Mouse (Mus musculus) lung, adult 2 months (tissue): ENCODE measurements around the gene Man2b2. TPM values are rescaled to one million over a fixed set of nuclear protein-coding genes. Genes with fewer than 3 reads are reported as not detected.

Experiments
- DNase-seq: peaks from one replicate; pipeline ENCODE4 v3.0.0; 2022
- H3K4me1 ChIP-seq: fragments of 200-500 bp; 2 replicates; pipeline ENCODE4 v1.6.1; 2011; ENCODE audit warnings: low read length; ENCODE audit not compliant: control insufficient read depth, insufficient read depth
- H3K4me3 ChIP-seq: fragments of 200-500 bp; replicated peaks from 2 replicates; pipeline ENCODE3; 2011; ENCODE audit warnings: low read depth, mild to moderate bottlenecking, control low read depth, low read length; ENCODE audit errors: extremely low read depth
- CTCF ChIP-seq: fragments of 200-500 bp; IDR thresholded peaks from 2 replicates; pipeline ENCODE4 v1.5.1; 2011; ENCODE audit warnings: mild to moderate bottlenecking, low read length, control low read depth; ENCODE audit not compliant: insufficient read depth
- POLR2A ChIP-seq: fragments of 200-500 bp; IDR thresholded peaks from 2 replicates; pipeline ENCODE4 v1.6.1; 2011; ENCODE audit warnings: low read depth, mild to moderate bottlenecking, control low read depth, low read length, borderline replicate concordance; ENCODE audit errors: extremely low read depth
- WGBS: fragments of 180-500 bp; shearing (Covaris S2); methylation state at CpG from one replicate; pipeline ENCODE4 v1.1.7; 2018; 5-methylcytosine and 5-hydroxymethylcytosine counted together
- polyA plus RNA-seq: library from polyadenylated mRNA; depleted of rRNA; stranded (reverse); fragments of >200 nt; gene quantifications from 2 replicates; pipeline ENCODE4 v1.2.3, GENCODE M21; 2012; rRNA removed

The Man2b2 gene
- polyA plus RNA-seq, 1 experiment = 95.6 TPM

DNA sequence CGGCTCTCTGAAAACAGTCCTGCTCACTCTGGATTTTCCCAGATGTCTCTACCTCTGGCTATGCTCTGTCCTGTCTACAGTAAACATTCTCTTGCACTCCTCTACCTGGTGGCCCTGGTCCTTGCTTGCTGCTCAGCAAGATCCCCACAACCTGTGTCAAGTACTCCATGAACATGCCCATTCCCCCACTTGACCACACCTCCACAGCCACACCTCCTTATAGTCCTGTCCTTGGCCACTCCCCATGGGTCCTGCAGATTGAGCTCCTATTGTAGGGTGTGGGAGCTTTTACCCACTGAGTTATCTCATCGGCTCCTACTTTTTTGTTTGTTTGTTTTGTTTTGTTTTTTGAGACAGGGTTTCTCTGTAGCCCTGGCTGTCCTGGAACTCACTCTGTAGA lies 51.6 kb downstream of the Man2b2 start:
- TF ChIP-seq POLR2A = no peak
- no peak for TF ChIP-seq CTCF
- 92% methylated on average over 1 of the region's 2 CpGs for WGBS
- DNase-seq = no peak
- Histone ChIP-seq H3K4me3 (no peak overlapping the region), H3K4me1 (no peaks in the 10 kb centered on the region)

DNA sequence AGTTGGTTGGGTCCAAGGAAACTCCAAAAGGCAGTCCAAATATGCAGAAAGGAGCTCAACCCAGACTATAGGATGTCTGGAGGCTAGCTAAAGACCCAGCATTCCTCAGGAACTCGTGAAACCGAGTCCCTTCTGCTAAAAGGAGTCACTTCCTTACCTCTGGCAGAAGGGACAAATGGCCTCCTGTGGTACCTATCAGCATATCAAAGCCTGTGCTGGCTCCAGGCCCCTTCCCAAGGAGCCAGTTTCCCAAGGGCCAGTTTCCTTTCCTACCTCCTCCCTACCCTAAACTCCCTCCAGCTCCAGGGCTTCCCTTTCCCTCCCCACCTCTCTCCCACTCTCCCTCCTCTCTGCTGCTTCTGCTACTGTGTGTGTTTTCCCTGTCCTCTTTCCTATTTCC lies 53.3 kb downstream of the Man2b2 start:
- 20% methylated on average over 2 of the region's 2 CpGs for WGBS
- Histone ChIP-seq H3K4me1 (no peaks in the 10 kb centered on the region), H3K4me3 (no peak overlapping the region)
- no peak for TF ChIP-seq CTCF
- no peak for TF ChIP-seq POLR2A
- DNase-seq = no peak

DNA sequence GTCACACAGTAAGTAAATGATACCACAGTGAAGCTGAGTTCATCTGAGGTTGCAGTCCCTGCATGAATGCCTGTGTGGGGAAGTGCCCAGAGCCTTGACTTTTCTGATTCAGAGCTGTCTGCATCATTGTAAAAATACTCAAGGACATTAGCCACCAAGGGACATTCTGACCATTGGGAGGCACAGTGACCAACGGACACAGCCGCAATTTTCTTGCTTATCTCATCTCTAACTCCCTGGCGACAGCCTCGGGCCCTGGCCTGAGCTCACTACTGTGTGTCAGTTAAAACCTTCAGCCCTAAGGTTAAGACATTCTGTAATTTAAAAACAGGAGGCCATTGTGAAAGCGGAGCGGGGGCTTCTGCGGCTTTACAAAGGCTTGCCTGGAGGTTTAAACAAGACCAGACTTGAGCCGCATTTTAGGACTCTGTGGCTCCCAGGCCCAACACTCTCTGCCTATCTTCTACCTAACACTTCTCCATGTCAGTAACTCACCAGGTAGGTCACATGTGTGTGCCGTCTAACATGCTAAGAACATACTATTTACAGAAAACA lies 54.4 kb downstream of the Man2b2 start:
- DNase-seq = no peak
- H3K4me3 ChIP-seq = no peak overlapping the region
- WGBS = 44% methylated on average over 9 of the region's 9 CpGs
- TF ChIP-seq POLR2A = no peak
- TF ChIP-seq CTCF = no peak
- no peaks in the 10 kb centered on the region for H3K4me1 ChIP-seq

DNA sequence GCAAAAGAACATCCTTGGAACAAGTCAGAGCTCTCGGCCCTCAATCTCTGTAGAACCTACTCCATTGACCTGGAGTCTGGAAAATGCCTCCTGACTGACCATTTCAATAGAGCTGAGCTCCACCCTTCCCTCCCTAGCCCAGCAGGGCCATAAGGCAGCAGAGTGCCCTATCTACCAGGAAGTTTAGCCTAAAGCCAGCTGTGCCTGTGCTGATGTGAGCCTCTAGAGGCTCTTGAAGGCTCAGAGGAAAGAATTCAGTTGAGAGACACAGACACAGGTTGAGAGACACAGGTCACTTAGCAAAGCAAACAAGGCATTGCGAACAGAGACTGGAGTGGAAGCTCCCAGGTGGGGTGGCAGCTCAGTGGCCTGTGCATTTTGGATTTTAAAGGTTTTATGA lies 55.1 kb downstream of the Man2b2 start:
- Histone ChIP-seq H3K4me3 (no peak overlapping the region), H3K4me1 (no peaks in the 10 kb centered on the region)
- DNase-seq = no peak
- TF ChIP-seq CTCF (no peak), POLR2A (no peak)
- 83% methylated on average over 2 of the region's 2 CpGs for WGBS

DNA sequence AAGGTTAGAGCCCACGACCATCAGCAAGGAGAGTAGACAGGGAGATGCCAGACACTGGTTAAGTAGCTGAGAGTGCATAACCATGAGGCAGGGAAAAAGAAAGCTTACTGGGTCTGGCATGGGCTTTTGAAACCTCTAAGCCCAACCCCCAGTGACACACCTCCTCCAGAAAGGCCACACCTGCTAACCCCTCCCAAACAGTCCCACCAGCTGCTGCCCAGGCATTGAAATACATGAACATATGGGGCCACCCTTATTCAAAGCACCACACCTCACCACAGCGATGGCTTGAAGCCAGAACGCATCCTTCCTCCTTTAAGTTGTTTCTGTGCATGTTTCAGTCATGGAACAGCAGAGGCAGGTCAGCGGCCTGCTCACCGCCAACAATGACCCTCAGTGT lies 57.9 kb downstream of the Man2b2 start:
- Histone ChIP-seq H3K4me1 (no peaks in the 10 kb centered on the region), H3K4me3 (no peak overlapping the region)
- DNase-seq = no peak
- no peak for TF ChIP-seq POLR2A
- TF ChIP-seq CTCF = no peak
- WGBS = 79% methylated on average over 5 of the region's 5 CpGs

DNA sequence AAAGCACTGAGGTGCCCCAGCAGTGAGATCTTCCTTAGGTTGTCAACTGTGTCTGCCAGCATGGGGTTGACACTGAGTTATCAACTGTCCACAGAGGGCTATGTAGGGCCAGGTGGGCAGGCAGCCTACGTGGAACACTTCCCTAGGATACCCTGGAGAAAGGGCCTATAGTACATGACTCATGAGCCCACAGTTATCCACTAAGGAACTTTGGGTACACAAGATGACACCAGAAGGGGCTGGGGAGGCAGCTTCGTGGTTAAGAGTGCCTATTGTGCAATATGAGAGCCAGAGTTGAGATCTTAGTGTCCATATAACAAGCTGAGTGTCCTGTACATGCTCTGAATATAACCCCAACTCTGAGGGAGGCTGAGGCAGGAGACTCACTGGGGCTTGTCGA lies 60.9 kb downstream of the Man2b2 start:
- no peak overlapping the region for H3K4me3 ChIP-seq
- WGBS = 55% methylated on average over 3 of the region's 3 CpGs
- DNase-seq = no peak
- H3K4me1 ChIP-seq = no peaks in the 10 kb centered on the region
- TF ChIP-seq CTCF (no peak), POLR2A (no peak)

DNA sequence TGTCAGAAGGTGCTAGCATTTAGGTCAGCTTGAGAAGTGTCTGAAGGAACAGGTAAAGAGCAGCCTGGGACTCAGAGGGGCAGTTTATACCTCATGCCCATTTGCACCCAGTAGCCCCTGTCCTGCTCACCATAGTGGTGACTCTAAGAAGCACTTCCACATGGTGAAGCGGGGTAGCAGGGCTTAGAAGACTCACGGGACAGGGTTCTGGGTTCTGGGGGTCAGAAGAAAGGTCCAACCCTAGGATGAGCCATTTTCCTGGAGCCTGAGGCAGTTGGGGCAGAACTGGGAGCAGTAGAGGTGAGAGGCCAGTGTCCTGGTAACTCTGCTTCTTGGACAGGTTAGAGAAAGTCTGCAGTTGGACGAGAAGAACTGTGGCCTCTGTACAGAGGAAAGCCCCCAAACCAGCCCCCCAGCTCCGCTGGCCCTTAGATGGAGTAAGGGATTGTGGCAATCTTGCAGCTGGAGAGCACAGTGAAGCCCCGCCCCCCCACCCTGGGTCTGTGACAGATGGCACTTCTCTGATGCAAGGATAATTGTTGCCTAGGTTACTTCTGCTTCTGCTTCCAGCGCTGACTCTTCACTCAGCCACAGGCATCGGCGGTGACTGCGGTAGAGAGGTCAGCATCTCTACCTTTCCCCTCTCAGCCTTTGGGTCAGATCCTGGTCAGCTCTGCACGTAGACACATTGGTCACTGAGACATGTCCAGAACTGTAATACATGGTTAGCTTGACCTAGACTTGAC lies 63.3 kb downstream of the Man2b2 start:
- TF ChIP-seq POLR2A (no peak), CTCF (no peak)
- DNase-seq = no peak
- no peak overlapping the region for H3K4me3 ChIP-seq
- H3K4me1 ChIP-seq = no peaks in the 10 kb centered on the region
- WGBS = 24% methylated on average over 10 of the region's 10 CpGs

DNA sequence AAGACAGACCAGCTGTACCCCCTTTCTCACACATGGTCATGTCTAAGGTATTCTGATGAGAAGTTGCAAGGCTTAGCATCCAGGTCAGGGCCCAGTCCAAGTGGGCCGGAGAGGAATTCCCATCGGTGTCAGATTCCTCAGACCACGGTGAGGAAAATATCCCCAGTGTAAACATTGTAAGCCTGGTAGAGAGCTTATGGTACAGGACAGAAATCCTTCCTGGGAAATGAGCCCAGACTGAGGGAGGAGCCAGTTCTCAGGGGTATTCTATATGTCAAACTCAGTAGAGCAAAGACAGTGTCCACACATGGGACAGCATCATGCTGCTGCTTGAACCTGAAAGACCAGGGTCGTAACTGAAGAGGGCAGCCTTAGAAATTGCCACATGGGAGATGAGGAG lies 70.6 kb downstream of the Man2b2 start:
- Histone ChIP-seq H3K4me1 (no peaks in the 10 kb centered on the region), H3K4me3 (no peak overlapping the region)
- TF ChIP-seq CTCF (no peak), POLR2A (no peak)
- no peak for DNase-seq
- WGBS = 38% methylated on average over 4 of the region's 4 CpGs

DNA sequence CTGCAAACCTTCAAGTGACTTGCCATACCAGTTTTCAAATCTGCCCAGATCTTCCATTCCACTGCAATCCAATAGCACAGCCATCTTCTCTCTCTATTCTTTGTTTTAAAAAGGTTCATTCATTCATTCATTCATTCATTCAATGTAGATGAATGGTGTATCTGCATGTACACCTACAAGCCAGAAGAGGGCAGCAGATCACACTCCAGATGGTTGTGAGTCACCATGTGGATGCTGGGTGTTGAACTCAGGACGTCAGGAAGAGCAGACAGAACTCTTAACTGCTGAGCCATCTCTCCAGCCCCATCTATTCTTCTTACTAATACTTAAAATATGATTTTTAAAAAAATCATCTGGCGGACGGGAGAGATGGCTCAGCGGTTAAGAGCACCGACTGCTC lies 73.4 kb downstream of the Man2b2 start:
- DNase-seq = no peak
- Histone ChIP-seq H3K4me3 (no peak overlapping the region), H3K4me1 (no peaks in the 10 kb centered on the region)
- TF ChIP-seq CTCF (peak; percentile 36; the same call in 1 of the 2 replicates), POLR2A (no peak)
- 64% methylated on average over 5 of the region's 5 CpGs for WGBS

Other genes with a start within 250 kb of the Man2b2 start
- 19.2 and 30.2 TPM in 2 replicates for gene Tbc1d14, start 237.4 kb downstream of the Man2b2 start, polyA plus RNA-seq
- 14.4 and 23.3 TPM in 2 replicates for gene D5Ertd579e, start 134.6 kb downstream of the Man2b2 start, polyA plus RNA-seq
- gene Bloc1s4, start 82.0 kb downstream of the Man2b2 start, polyA plus RNA-seq = 25.7 and 33.4 TPM in 2 replicates
- gene Mrfap1, start 33.9 kb downstream of the Man2b2 start, polyA plus RNA-seq = 127 and 129 TPM in 2 replicates
- 2.9 and 5.2 TPM in 2 replicates for gene Ppp2r2c, start 37.9 kb upstream of the Man2b2 start, polyA plus RNA-seq
- gene Wfs1, start 158.6 kb upstream of the Man2b2 start, polyA plus RNA-seq = 15.7 and 19.3 TPM in 2 replicates